Mouse (Mus musculus) olfactory bulb, adult 2 months (tissue): Measurements from ENCODE around the gene Bcar3.

Source experiments
- CTCF ChIP-seq: fragments of 200-500 bp; IDR thresholded peaks from 2 replicates; pipeline ENCODE4 v1.5.1; 2012; ENCODE audit warnings: low read depth, mild to moderate bottlenecking, low read length, moderate library complexity; ENCODE audit not compliant: insufficient read depth
- POLR2A ChIP-seq: fragments of 200-500 bp; IDR thresholded peaks from 2 replicates; pipeline ENCODE4 v1.6.1; 2012; ENCODE audit warnings: mild to moderate bottlenecking, low read depth, low read length, moderate library complexity; ENCODE audit not compliant: insufficient read depth

DNA sequence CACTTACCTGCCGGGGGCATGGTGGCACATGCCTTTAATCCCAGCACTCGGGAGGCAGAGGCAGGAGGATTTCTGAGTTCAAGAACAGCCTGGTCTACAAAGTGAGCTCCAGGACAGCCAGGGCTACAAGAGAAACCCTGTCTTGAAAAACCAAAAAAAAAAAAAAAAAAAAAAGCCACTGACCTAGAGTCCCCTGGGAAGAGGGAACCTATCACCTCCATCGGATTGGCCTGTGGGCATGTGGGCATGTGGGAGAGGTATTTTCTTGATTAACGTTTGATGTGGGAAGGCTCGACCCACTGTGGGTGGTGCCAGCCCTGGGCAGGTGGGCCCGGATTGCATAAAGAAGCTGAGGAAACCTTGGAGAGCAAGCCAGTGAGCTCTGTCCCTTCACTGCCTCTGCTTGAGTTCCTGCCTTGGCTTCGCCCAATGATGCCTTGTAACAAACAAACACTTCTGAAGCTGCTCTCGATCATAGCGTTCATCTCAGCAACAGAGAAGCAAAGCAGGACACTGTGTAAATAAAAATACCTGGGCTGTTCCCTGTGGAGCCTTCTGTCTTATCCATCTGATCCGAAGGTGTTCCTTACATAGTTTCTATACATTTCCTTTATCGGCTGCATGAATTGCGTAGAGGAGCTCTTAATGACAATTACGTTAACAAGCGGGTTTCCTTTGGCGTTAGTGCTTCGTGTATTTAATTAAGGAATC lies 124.8 kb downstream of the Bcar3 start:
- no peak for TF ChIP-seq CTCF
- TF ChIP-seq POLR2A = no peak
